Mouse (Mus musculus) liver, embryonic 14.5 days (tissue): ENCODE data around the gene Nr5a2. TPM values are rescaled to one million over a fixed set of nuclear protein-coding genes. Genes with fewer than 3 reads are reported as not detected.

Source experiments
- ATAC-seq: fragments of 200-750 bp; cut with Nextera tagmentation; 2 replicates; pipeline ENCODE4 v1.8.0; 2017; ENCODE audit warnings: moderate number of reproducible peaks, mild to moderate bottlenecking, moderate library complexity; ENCODE audit not compliant: insufficient read depth
- DNase-seq, 3 experiments: peaks; one replicate each; pipeline ENCODE4 v3.0.0-alpha.2; 2012 to 2013; ENCODE audit warnings: low read depth in 3 of 3, low spot score in 3 of 3
- H3K27ac ChIP-seq: fragments of 300-500 bp; sonication (generic); 2 replicates; pipeline ENCODE4 v1.5.1; 2014; ENCODE audit warnings: moderate library complexity, mild to moderate bottlenecking, control low read depth, inconsistent platforms
- H3K27me3 ChIP-seq: fragments of 300-500 bp; sonication (generic); 2 replicates; pipeline ENCODE4 v1.6.1; 2014; ENCODE audit warnings: mild to moderate bottlenecking, low read length, moderate library complexity; ENCODE audit not compliant: control insufficient read depth, insufficient read depth
- H3K36me3 ChIP-seq: fragments of 300-500 bp; sonication (generic); replicated peaks from 2 replicates; pipeline ENCODE4 v1.6.1; 2014; ENCODE audit warnings: low read depth; ENCODE audit not compliant: control insufficient read depth, insufficient read depth
- H3K4me1 ChIP-seq, 2 experiments: fragments of 200-500 bp in 1 of 2; fragments of 300-500 bp in 1 of 2; sonication (generic) in 1 of 2; replicated peaks; 2 replicates each; pipeline ENCODE4 v1.6.1; 2012 to 2014; ENCODE audit warnings: antibody characterized with exemption in 1 of 2, inconsistent platforms in 1 of 2, low read length in 1 of 2; ENCODE audit not compliant: control insufficient read depth in 2 of 2, insufficient read depth in 2 of 2
- H3K4me2 ChIP-seq: fragments of 300-500 bp; sonication (generic); 2 replicates; pipeline ENCODE4 v1.6.1; 2014; ENCODE audit warnings: low read depth, mild to moderate bottlenecking, control low read depth, moderate library complexity
- H3K4me3 ChIP-seq, 2 experiments: fragments of 200-500 bp in 1 of 2; fragments of 300-500 bp in 1 of 2; sonication (generic) in 1 of 2; 2 replicates each; pipeline ENCODE4 v1.5.1; 2012 to 2014; ENCODE audit warnings: low read depth in 2 of 2, low read length in 2 of 2, mild to moderate bottlenecking in 2 of 2, control low read depth in 1 of 2, inconsistent platforms in 1 of 2, moderate library complexity in 1 of 2; ENCODE audit not compliant: insufficient read depth in 1 of 2
- H3K9ac ChIP-seq: fragments of 300-500 bp; sonication (generic); replicated peaks from 2 replicates; pipeline ENCODE4 v1.6.1; 2014; ENCODE audit warnings: mild to moderate bottlenecking, control low read depth, moderate library complexity
- H3K9me3 ChIP-seq: fragments of 300-500 bp; sonication (generic); 2 replicates; pipeline ENCODE4 v1.6.1; 2016; ENCODE audit warnings: low read length, mixed read lengths; ENCODE audit not compliant: control insufficient read depth
- CTCF ChIP-seq: IDR thresholded peaks from 2 replicates; pipeline ENCODE4 v1.5.1; 2016; ENCODE audit warnings: antibody characterized with exemption, low read depth, control low read depth
- EP300 ChIP-seq: IDR thresholded peaks from 2 replicates; pipeline ENCODE4 v1.6.1; 2016; ENCODE audit warnings: antibody characterized with exemption, low read depth
- WGBS: fragments of 180-500 bp; shearing (Covaris S2); extraction: QIAGEN DNeasy Blood & Tissue Kit; methylation state at CpG from one replicate; pipeline ENCODE4 v1.1.7; 2014; ENCODE audit not compliant: insufficient replicate concordance; 5-methylcytosine and 5-hydroxymethylcytosine counted together
- polyA plus RNA-seq, 2 experiments: library from polyadenylated mRNA; depleted of rRNA in 1 of 2; stranded (reverse) in 1 of 2; unstranded in 1 of 2; fragments of >200 nt; fragmentation: Nextera tagmentation in 1 of 2; extraction: Ambion mirVana in 1 of 2; gene quantifications; 2 replicates each; pipeline versions ENCODE4 v1.2.1 to v1.2.3; 2012 to 2014

The Nr5a2 gene
- polyA plus RNA-seq, 2 experiments, result 1.4 to 2.8 TPM

- DNase-seq, result no peak
- TF ChIP-seq CTCF (no peak), EP300 (no peak)
- H3K27ac ChIP-seq, result no peak overlapping the region
- H3K4me3 ChIP-seq, result peak overlapping the region; percentile 37 to 50
- peak overlapping the region; percentile 45 for H3K4me2 ChIP-seq
- peak; percentile 55 for ATAC-seq
- H3K27me3 ChIP-seq, result peaks cover 79% of the 10 kb centered on the region
- H3K4me1 ChIP-seq, result peaks cover 0 to 2% of the 10 kb centered on the region in 2 experiments; a peak in 1 of 4 replicates
- no peaks in the 10 kb centered on the region for H3K36me3 ChIP-seq
- no peak overlapping the region for H3K9ac ChIP-seq
- no peaks in the 10 kb centered on the region for H3K9me3 ChIP-seq
- 2% methylated on average over 11 of the region's 12 CpGs for WGBS
These were observed 10.9 kb downstream of the Nr5a2 start for GRCm38 (mm10) chr1:136949323-136949741.

- Histone ChIP-seq H3K4me2 (peak overlapping the region; percentile 45), H3K9ac (peak overlapping the region; percentile 33; the same call in 1 of the 2 replicates), H3K27ac (no peak overlapping the region), H3K27me3 (peaks cover 73% of the 10 kb centered on the region), H3K4me3 (peak overlapping the region; percentile 37 to 50), H3K36me3 (no peaks in the 10 kb centered on the region), H3K9me3 (no peaks in the 10 kb centered on the region), H3K4me1 (peaks cover 0 to 2% of the 10 kb centered on the region in 2 experiments; a peak in 1 of 4 replicates)
- TF ChIP-seq CTCF (no peak), EP300 (no peak)
- WGBS, result 1% methylated on average over 61 of the region's 61 CpGs
- no peak for DNase-seq
- peak; percentile 33; the same call in 1 of the 2 replicates for ATAC-seq
These were observed 11.6 kb downstream of the Nr5a2 start for GRCm38 (mm10) chr1:136948511-136949275.

GRCm38 (mm10) chr1:136948127-136948422, 12.2 kb downstream of the Nr5a2 start:
- no peaks in the 10 kb centered on the region for H3K36me3 ChIP-seq
- ATAC-seq (no peak), DNase-seq (no peak)
- no peak overlapping the region for H3K27ac ChIP-seq
- 0 out of 2 replicates have a peak overlapping the region, but pooled peaks have one; percentile 16 for H3K9ac ChIP-seq
- no peaks in the 10 kb centered on the region for H3K9me3 ChIP-seq
- no peak for TF ChIP-seq CTCF
- TF ChIP-seq EP300, result no peak
- H3K27me3 ChIP-seq, result peaks cover 67% of the 10 kb centered on the region
- 2% methylated on average over 7 of the region's 7 CpGs for WGBS
- H3K4me2 ChIP-seq, result peak overlapping the region; percentile 45
- peak overlapping the region; percentile 37 to 50 for H3K4me3 ChIP-seq
- H3K4me1 ChIP-seq, result peaks cover 0 to 2% of the 10 kb centered on the region in 2 experiments; a peak in 1 of 4 replicates

GRCm38 (mm10) chr1:136947394-136948126, 12.7 kb downstream of the Nr5a2 start:
- DNase-seq (no peak), ATAC-seq (no peak)
- Histone ChIP-seq H3K9ac (no peak overlapping the region), H3K9me3 (no peaks in the 10 kb centered on the region), H3K4me3 (peak overlapping the region; percentile 37 to 50), H3K27ac (no peak overlapping the region), H3K4me2 (peak overlapping the region; percentile 45), H3K36me3 (no peaks in the 10 kb centered on the region), H3K27me3 (peaks cover 62% of the 10 kb centered on the region), H3K4me1 (peaks cover 0 to 2% of the 10 kb centered on the region in 2 experiments; a peak in 1 of 4 replicates)
- TF ChIP-seq CTCF (no peak), EP300 (no peak)
- 2% methylated on average over 20 of the region's 20 CpGs for whole genome bisulfite sequencing
